Mouse (Mus musculus) adrenal gland, adult 2 months (tissue): ENCODE measurements around the gene Mybl2. TPM values are rescaled to one million over a fixed set of nuclear protein-coding genes. Genes with fewer than 3 reads are reported as not detected.

Experiments
- DNase-seq: peaks from one replicate; pipeline ENCODE4 v3.0.0; 2021
- polyA plus RNA-seq: library from polyadenylated mRNA; depleted of rRNA; stranded (reverse); fragments of >200 nt; gene quantifications from 2 replicates; pipeline ENCODE4 v1.2.3, GENCODE M21; 2012
- total RNA-seq, 2 experiments: library from RNA; stranded (reverse); gene quantifications; 2 replicates each; pipeline ENCODE4 v1.2.3; 2021

Gene Mybl2
- total and polyA plus RNA-seq, 3 experiments = 1.3 to 2.2 (median 1.9) TPM

- DNase-seq = no peak
These were observed 17.1 kb downstream of the Mybl2 start for GRCm38 (mm10) chr2:163071590-163071989.

DNA sequence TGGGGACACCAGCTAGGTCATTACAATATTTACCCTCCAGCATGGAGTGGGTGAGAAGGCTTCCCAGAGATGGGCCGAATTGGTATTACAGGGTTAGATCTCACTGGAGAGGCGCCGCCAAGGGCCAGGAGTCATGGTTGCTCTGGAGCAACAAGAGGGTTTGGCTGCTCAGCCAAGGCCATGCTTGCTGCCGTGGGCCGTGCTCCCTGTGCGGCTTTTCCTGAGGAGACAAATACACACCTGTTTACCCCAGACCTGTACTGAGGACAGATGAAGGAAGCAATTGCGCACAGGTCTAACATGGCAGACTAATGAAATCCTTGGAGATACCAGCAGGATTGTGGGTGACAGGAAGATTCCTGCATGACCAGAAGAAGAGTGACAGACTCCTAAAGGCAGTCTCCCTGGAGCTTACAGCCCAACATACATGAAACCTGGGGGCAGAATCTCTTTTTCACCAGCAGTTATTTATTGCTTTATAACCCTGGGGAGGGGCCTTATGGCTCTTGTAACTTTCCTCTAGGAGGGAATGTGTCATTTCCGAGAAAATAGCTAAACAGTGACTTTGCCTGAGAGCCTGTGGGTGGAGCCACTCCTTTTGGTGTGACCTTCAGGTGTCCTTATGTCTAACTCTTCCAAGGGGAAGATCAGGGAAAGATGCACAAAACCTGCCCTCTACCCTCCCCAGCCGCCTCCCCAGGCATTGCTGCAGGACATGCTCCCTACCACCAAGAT lies 18.7 kb downstream of the Mybl2 start:
- DNase-seq = peak; percentile 21

DNA sequence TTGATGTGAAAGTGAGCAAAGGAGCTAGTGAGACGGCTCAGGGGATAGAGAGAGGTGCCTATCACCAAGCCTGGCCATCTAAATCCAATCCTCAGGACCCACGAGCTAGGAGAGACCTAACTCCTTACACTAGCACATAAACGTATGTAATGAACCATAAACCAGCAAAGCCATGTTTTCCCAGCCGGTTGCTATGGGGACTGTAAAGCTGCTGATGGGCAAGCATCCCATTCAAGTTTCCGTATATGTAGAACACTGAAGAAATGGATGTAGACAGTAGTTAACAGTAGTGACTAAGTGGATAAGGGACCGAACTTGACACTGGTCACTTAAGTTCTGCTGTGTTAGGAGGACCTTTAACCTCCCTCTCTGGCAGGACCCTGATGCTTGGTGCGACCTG lies 19.5 kb downstream of the Mybl2 start:
- no peak for DNase-seq

DNA sequence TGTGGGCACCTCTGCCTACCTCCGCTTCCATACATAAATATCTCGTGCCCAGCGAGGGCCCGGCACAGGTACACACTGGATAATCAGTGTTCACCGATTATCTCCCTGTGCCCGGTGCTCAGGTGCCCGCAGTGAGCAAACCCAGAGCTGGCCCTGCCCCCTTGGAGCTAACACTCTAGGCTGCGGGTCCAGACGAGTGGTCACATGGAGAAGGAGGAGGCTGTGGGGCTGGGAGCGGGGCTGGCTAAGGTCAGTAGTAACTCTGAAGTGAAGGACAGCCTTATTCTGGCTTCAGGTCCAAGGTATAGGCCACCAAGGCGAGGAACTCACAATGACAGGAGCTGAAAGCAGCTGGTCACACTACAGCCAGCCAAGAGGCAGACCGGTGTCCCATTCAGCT lies 20.3 kb downstream of the Mybl2 start:
- no peak for DNase-seq

GRCm38 (mm10) chr2:163075234-163075633 lies 20.7 kb downstream of the Mybl2 start:
- no peak for DNase-seq

GRCm38 (mm10) chr2:163079041-163079440 lies 24.6 kb downstream of the Mybl2 start:
- DNase-seq = no peak

DNA sequence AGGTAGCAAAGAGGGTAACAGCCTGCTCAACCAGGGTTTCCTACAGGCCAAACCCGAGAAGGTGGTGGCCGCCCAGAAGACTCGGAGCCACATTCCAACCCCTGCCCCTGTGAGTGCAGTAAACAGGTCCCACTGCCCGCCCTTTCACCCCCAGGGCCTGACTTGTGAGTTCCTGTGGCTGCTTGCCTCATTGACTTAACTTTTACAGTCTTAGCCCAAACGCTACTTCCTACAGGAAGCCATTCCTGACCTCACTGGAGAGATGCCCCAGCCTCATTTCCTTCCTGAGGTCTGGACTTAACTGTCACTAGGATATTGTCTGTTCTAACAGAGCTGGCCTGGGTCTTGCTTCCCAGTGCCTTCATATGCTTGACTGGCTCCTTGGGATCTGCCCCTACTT lies 28.1 kb downstream of the Mybl2 start:
- peak; percentile 50 for DNase-seq

DNA sequence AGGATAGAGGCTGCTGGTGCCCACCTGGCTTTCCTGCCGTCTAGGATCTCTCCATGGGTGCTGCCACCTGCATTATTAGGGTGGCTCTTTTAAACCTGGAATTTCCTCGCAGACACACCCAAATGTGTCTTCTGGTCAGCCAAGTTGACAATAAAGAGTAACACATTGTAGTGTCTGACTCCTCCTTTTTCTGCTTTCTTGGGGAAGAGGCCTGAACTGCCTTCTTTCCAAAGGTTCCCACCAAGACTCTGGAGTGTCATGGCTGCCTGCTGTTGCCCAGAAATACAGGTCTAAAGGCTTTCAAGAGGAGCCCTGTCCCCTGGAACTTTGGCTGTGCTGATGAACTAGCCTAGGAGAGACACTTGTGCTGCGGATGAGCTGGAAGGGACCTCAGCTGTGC lies 30.0 kb downstream of the Mybl2 start:
- DNase-seq = no peak

GRCm38 (mm10) chr2:163085047-163085446 lies 30.6 kb downstream of the Mybl2 start:
- DNase-seq = no peak

- no peak for DNase-seq
These were observed 32.1 kb downstream of the Mybl2 start for GRCm38 (mm10) chr2:163086561-163086960.

GRCm38 (mm10) chr2:163087728-163088127 lies 33.2 kb downstream of the Mybl2 start, which contains the start of gene Gtsf1l:
Gtsf1l (minus strand) TSS chr2:163087855.
- no peak for DNase-seq

GRCm38 (mm10) chr2:163089475-163090123 lies 35.1 kb downstream of the Mybl2 start:
- DNase-seq = peak; percentile 55

DNA sequence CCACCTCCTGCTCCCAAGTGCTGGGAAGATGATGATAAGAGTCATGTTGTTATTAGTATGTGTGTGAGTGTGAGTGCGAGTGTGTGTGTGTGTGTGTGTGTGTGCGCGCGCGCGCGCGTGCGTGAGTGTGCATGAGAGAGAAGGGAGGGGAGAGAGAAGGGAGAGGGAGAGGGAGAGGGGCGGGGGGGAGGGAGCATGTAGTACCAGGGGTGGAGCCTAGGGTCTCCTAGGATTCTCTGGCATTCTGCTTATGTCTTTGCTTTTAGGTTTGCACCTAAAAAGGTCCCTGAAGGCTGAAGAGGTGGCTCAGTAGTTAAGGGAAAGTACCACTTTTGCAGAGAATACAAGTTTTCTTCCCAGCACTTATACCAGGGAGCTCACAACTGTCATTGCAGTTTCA lies 40.4 kb downstream of the Mybl2 start:
- no peak for DNase-seq

GRCm38 (mm10) chr2:163095784-163096183 lies 41.3 kb downstream of the Mybl2 start:
- no peak for DNase-seq

DNA sequence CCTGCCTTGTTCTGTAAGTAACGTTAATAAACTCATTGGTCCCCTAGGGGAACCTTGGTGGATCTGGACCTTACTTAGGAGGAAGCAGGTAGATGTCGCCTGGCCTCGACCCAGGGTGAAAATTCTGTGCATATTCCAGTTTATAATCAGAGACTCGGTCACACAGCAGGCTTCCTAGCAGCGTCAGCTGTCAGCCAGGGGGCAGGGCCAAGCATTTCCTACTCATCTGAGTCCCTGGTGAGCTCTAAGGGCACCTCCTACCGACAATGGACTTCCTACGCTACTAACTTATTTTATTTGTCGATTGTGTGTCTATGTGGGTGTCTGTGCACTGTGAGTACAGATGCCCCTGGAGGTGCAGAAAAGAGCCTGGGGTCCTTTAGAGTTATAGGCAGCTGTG lies 45.4 kb downstream of the Mybl2 start:
- DNase-seq = no peak

GRCm38 (mm10) chr2:163100551-163100950 lies 46.1 kb downstream of the Mybl2 start:
- DNase-seq = no peak

- peak; percentile 49 for DNase-seq
These were observed 47.2 kb downstream of the Mybl2 start for GRCm38 (mm10) chr2:163101646-163102203.

GRCm38 (mm10) chr2:163102216-163102615 lies 47.7 kb downstream of the Mybl2 start:
- no peak for DNase-seq

DNA sequence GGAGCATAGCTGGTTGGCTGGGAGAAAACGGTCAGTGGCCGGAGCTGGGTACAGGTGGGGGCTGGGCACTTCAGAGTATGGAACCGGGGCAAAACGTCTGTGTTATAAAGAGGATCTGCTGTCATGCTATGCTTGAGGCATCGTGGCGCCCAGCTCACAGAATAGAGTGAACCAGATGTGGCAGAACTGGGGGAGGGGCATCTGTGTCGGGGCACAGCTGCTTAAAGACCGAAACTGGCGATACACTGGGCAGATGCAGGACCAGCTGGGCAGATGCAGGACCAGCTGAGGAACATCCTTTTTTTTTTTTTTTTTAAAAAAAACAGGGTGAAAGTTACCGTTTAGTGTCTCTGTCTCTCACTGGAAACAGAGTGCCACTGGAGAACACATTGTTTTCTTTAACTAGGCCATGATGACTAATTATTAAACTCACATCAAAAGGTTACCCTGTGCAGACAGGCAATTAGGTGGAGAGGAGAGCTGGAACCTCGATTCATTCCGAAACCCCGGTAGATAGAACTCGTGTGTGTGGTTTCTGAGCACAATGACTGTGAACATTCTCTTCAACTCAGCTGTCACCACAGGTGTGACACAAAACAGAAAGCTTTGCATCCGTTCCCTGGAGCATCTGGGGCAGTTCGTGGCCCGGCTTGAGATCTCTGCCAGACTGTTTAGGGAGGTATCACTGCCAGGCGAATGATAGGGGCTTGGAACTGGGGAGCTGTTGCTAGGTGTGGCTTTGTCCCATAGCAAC lies 48.6 kb downstream of the Mybl2 start:
- no peak for DNase-seq

- DNase-seq = peak; percentile 13
These were observed 49.7 kb downstream of the Mybl2 start for GRCm38 (mm10) chr2:163104086-163104770.

GRCm38 (mm10) chr2:163108385-163108784 lies 53.9 kb downstream of the Mybl2 start:
- DNase-seq = no peak

DNA sequence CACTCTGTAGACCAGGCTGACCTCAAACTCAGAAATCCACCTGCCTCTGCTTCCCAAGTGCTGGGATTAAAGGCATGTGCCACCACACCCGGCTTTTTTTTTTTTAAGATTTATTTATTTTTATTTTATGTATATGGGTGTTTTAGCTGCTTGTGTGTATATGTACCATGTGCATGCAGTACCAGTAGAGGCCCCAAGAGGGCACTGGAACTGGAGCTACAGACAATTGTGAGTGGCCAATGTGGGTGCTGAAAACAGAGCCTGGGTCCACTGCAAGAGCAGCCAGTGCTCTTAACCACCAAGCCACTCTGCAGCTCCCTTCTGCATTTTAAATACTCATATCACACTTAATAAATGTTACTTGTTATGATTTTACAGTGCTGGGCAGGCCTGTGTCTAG lies 56.2 kb downstream of the Mybl2 start:
- no peak for DNase-seq
